Mouse (Mus musculus) embryo, embryonic 9.5 days (tissue): ENCODE data around the gene Nav2.
A peak's percentile ranks its signal among the peaks of the same experiment; 100 is the strongest.

Experiments
- DNase-seq: peaks from one replicate; pipeline ENCODE4 v3.0.0-alpha.2; 2017; ENCODE audit errors: extremely low spot score

Nav2 gene

DNA sequence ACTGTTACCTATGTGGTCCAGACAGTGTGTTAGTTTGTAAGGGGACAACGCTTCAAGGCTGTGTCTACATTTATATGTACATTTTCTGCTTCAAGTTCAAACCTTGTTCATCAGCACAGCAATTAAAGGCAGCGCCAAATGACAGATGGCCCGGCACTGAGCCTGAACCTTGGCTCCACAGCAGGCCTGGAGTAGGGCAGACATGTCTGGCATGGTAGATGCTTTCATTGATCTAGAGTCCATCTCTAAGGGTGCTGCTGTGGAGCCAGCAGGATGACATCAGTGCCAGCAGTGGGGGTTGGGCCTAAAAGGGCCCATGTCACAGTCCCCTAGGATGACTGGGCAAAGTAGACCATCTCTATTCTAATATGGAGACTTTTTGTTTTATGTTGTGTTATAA, 186.0 kb downstream of the Nav2 start:
- no peak for DNase-seq

DNA sequence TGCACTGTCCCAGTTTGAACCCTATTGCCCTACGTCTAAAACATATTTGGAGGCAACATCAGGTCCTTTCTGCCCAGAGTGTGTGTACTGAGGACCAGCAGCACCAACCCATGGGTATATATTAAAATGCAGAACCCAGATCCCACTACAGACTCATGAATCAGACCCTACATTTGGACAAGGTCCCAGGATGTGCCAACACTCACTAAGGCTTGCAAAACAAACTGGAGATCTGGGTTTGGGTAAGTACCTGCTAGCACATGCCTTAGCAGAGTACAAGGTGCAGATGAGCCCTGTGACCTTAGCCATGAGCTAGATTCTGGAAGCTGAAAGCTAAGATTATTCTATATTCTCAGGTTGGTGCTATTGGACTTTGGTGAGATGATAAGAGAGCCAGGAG, 192.8 kb downstream of the Nav2 start:
- no peak for DNase-seq

DNA sequence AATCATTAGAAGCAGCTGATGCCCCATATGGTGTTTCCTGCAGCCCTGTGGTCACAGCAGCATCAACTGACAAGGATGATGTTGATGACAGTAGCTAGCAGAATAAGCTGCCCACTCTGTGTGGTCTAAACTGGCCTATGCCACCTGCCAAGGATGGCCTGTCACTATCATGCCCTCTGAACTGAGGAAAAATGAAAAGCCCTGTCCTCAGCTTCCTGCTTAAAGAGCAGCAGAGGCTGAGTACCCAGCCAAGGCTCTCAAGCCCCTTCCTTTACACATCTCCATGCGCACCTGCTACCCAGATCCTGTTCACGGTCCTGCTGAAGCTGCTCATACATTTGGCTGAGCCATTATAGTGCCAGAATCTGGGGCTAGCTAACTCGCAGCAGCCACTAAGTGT, 193.7 kb downstream of the Nav2 start:
- DNase-seq: no peak

DNA sequence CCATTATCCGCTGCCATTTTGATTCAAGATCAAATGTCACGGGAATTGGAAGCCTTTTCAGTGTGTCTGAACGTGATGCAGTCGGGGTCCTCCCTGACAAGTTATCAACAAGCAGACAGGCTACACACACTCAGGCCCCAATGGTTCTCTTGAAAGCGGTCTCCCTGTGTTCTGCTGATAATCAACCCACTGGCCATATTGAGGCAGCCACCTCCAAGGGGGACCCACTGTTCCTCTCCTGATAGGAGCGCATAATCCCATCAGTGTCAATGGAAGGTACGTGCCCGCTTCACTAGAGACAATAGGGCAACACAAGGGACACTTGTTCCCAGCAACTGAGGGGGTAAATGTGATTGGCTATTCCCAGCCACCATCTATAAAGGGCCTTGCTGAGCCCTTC, 195.9 kb downstream of the Nav2 start:
- DNase-seq: peak; percentile 53

DNA sequence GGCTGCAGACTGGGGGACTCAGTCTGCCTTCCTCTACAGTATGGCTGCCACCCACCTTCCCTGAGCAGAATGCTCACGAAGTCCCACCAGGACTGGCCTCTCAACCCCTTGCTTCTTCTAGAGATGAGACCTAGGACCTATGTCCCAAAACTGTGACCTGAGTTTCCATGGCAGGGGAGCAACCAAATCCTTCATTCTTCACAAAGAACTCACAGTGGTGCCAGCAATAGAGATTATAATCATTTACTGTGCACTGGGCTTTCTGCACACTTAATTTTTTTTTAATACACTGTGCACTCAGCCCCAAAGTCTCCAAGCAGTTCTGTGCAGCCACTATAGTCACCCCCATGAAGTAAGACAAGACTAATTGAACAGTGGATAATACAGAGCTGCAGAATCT, 196.3 kb downstream of the Nav2 start:
- no peak for DNase-seq

DNA sequence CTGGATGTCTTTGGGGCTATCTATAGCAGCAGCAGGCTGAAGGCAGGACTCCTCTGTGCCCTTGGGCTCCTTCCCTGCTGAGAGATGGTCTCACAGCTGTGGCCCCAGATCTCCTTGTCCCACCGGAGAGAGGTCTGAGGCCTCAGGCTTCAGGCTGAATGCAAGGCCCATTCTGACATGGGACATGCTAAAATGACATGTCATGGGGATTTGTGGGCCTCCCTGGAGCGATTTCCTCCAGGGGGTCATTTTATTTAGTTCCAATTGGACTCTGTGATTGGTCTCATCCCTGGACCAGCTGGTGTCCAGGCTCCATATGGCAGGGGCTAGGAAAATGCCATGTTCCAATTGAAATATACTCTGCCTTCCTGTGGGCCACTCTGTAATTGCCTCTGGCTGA, 197.0 kb downstream of the Nav2 start:
- no peak for DNase-seq

DNA sequence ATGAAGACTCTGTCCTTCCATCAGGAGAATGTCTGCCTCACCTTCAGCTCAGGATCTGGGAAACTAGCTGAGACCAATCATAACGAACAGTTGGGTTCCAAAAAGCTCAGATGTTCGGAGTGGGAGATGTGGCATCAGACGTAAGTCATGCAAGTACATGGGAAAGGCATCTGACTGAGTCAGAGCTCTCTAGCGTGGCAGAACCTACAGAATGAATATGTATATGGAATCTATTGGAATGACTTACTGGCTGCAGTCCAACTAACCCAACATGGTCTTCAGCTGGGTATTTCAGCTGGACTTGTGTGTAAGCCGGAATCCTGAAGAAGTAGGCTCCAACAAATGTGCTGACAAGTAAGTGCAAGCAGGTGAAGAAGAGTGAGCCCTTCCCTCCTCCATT, 199.6 kb downstream of the Nav2 start:
- DNase-seq: no peak

DNA sequence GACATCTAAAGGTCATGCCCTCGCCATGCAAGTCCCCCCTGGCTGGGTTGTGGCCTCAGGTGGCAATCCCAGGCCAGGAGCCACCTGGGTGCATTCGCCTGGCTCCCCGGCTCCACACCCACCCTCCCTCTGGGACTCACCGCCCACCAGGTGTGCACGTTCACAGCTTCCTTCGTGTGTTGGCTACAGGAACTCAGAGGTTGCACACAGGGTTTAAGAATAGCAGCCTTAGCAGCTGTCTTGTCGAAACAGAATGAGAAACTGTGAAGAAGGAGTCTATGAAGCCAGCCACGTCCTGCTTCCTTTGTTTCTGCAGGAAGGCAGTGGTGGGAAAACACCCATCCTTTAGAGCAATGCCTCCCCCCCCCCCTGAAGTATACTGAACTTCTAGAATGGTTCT, 210.5 kb downstream of the Nav2 start:
- DNase-seq: no peak

DNA sequence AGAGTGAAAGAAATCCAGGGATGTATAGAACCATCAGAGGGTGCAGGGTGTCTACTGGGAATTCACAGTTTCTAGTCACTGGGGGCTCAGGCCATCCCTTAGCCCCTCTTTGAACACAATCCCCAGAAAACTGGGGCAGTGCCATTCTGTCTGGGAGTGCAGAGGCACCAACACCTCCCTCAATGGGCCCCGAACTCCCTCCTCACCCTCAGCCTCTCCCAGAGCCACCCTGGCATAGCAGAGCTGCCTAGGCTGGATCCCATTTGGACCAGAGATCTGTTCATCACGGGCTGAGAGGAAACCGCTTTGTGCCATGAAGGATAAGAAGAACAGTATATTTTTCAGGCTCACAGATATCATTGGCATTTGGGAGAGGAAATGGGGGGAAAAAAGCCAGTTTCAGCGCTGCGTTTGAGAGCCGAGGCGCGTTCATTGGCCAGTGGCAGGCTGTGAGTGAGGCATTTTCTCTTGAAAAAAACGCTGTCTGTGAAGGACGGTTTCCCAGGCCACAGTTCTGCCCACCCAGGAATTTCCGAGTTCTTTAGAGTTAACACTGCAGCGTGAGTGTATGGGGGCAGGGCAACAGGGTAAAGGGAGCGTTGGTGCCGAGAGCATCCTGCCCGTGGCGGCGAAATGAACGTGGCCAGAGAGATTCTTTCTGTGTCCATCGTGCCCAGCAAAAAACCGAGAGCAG, 211.4 kb downstream of the Nav2 start:
- peak; percentile 66 for DNase-seq

DNA sequence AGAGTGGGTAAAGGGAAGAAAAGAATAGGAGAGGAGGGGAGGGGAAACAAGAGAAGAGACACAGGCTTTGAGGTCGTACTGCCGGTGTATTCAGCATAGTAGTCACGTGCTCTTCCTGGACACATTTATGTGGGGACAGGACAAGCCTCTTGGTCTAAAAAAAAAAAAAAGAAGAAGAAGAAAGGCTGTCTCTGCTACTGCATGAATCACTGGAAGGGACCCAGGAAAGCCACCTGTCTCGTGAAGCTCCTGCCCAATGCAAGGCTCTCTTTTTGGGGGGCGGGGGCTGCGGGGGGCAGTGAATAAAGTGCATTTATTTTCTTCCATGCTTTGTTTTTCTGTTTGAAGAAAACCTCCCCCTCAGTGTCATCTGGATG, 212.0 kb downstream of the Nav2 start:
- DNase-seq: no peak

DNA sequence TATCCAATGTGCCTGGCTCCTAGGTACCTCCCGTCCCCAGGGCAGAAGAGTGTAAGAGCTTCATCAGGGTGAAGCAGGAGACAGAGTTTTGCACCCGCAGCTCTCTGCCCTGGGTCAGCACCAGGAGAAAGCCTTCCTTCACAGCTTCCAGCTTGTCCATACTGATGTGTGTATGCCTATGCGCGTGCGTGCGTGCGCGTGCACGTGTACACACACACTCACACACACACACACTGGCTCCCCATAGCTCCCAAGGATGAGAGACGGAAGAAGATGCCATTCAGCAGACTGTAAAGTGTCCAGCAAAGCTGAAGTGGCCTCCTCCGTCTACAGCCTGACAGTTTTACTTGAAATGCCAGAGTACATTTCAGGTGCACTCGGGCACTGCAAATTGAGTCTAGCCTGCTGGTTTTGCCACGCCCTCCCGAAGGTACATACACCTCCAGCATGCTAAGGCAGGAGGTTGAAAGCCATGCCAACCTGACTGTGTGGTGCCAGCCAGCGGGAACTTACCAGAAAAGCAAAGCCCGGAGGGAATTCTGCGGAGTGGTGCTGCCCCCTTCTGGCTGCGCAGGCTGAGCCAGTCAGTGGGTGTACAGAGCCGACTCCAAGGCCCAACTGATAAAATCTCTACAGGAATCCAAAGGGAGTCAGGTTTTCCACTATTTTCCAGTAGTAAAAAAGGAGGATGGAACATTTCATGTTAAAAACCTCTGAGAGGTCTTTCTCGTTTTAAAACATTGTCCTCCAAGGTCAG, 212.6 kb downstream of the Nav2 start:
- DNase-seq: peak; percentile 88

DNA sequence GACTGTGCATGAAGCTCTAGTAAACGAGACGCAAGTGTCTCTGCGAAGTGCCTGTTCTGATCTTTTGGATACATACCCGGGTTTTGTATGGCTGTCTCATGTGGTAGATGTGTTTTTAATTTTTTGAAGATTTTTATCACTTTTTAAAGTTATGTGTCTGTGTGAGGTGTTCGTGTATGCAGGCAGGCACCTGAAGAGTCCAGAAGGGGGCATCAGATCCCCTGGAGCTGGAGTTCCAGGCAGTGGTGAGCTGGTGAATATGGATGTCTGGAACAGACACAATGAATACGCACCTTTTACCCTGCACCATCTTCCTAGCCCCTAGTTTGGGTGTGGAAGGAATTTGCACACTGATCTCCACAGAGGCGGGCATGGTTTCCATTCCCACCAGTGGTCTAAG, 214.0 kb downstream of the Nav2 start:
- no peak for DNase-seq

DNA sequence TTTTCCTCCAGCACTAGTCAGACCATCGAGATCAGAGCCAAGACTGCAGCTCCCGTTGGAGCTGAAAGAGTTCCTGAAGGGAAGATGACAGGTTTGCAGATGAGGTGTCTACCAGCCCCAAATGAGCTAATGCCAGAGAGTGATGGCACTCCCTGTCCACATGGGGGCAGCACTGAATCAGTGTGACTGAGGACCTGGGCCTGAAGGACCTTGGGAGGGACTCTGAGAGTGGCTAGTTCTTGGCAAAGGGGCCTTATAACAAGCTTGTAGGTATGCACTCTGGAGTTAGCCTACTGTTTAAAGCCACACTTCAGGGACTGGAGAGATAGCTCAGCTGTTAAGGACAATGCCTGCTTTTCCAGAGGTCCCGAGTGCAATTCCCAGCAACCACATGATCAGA, 217.0 kb downstream of the Nav2 start:
- DNase-seq: peak; percentile 56

DNA sequence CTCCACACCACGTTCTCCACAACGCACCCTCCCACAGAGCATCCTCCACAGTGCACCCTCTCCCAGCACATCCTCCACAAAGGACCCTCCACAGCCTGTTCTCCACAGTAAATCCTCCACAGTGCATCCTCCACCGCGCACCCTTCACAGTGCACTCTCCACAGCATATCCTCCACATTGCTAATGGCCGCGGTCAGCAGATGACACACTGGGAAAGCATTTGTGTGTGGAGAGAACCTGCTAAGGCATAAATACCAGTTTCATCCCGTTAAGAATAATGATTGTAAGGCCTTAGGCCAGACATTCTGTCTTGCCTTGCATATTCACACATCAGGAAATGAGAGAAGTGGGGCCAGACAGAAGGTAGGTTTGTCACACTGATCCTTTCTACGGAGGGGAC, 219.7 kb downstream of the Nav2 start:
- no peak for DNase-seq

DNA sequence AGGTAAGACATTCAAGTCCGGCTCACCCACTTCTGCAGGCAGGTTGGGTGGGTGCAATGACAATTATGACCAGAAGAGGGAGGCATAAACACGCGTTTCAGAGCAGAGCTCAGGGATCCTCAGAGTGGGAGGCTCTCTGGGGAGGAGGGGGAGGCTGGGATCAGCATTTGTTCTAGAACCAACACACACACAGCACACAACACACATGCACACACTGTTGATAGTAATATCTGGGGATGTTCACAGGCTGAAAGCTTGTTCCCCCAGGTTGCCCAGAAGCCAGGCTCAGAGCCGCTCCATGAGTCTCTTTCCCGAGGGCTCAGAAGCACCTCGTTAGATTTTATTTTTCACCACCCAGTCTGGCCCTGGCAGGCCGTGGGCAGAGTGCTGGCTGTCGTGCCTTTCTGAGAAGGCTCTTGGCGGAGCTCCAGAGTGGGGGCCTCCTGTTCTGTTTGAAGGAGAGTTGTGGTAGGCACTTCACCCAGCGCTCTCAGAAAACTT, 224.4 kb downstream of the Nav2 start:
- DNase-seq: peak; percentile 74

DNA sequence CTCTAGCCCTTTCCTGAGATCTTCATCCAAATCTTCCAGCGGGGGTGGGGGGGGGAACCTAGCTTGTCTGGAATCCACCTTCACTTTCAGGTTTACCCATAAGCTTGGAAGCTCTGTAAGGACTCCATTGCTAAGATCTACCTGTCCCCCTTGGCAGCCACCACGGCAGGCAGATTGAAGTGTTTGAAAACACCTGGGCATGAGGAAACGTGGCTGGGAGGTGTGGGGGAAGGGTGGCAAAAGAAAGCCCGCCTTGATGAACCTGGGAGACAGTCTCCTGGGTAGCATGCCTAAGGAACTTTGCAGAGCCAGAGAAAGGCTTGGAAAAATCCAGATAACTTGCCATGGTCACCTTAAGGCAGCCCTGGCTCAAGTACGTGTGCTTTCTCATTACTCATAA, 225.9 kb downstream of the Nav2 start:
- DNase-seq: no peak

DNA sequence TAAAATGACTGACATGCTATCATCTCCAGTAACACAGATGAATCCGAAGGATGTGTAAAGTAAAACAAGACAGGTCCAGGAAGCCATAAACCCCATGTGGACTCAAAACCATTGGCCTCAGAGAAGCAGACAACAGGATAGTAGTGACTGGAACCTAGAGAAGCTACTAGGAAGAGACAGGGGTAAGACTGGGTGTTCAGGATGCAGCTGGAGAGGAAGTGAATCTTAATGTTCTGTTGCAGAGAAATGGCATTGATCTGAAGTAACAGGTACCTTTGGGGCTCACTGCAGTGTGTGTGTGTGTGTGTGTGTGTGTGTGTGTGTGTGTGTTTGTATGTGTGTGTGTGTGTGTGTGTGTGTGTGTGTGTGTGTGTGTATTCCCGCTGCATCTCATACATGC, 231.2 kb downstream of the Nav2 start:
- DNase-seq: no peak

DNA sequence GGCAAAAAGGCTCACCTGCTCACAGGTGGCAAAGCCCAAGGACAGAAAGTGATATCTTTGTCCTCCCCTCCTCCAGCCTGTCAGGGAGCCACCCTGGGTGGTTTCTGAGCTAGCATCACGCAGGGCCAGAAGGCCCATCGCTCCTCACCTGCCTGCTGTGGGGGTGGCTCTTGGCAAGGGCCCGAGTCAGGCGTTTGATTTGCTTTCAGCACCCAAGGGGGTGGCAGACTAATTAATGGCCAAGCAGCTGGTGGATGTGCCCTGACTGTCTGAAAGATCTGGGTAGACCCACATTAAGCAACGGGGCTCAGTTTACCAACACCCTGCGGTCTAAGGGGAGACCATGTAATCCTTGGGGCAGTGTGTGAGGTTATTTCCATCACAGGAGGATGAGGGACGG, 235.4 kb downstream of the Nav2 start:
- no peak for DNase-seq

DNA sequence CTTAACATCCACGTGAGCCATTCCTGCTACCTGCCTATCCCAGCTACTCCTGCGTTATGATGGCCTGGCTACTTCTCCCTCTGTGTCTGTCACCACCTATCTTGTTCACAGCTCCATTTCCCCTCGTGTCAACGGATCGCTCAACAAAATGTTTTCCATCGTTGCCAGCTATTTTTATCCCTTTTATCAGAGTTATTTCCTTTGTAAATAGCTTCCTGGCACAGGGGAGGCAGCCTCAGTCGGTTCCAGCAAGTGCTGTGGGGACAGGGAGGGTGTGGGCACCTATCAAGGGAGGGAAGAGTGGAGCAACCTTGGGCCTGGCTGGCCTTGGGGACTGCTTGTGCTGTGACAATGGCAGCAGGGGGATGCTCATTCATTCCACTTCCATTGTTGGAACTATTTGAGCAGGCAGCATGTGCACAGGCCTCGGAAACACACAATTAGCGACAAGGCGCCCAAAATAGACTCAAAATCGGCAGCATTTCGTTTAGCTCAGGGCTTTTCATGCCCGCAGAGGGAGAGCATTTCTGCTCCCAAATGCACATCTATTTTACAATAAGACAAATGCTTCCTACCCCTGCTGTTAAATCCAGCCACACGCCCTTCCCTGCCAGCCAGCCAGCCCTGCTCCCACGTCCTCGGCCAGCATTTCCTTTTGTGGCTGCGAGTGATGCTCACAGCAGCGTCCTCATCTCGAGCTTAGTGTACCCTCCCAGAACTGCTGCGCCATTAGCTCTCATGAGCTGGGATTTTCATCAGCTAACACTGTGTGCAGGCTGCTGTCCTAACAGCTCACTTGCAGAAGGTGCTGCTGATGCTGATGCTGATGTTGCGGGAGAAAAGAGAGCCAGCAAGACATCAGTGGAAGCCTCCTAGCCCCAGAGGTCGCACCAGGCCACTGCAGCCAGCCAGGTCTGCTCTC, 237.5 kb downstream of the Nav2 start:
- no peak for DNase-seq

DNA sequence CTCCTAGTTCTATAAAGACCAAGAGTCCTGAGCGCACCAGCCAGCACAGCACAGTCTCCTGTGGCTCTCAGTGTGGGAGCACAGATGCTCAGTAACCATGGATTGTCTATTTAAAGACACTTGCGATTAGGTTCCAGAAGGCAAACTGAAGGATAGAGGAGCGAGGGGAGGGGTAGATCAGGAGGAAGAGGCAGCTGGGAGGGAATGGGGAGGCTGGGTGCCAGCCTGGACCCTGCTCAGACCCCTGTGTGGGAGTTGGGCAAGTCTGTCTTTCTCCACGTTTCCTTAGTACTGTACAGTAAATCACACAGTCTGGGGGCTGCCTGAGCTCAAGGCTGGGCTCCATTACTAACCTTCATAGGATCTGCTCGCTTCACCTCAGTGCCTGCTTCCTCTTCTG, 243.8 kb downstream of the Nav2 start:
- no peak for DNase-seq

DNA sequence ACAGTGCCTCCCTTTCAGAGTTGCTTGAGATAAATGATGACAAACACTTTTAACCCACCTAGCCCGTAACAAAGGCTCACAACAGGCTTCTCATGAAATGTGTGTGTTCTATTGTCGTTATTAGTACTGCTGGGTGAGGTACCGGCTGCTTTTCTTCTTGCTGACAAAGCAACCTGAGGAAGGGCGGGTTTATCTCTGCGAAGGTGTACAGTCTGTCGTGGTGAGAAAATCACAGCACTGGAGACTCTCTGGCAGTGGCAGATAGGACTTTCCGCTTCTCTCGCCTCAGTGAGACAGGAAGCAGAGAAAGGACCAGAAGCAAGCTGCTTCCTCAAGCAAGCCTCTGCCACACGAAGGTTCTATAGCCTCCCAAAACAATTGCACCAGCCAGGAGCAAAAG, 244.2 kb downstream of the Nav2 start:
- no peak for DNase-seq

DNA sequence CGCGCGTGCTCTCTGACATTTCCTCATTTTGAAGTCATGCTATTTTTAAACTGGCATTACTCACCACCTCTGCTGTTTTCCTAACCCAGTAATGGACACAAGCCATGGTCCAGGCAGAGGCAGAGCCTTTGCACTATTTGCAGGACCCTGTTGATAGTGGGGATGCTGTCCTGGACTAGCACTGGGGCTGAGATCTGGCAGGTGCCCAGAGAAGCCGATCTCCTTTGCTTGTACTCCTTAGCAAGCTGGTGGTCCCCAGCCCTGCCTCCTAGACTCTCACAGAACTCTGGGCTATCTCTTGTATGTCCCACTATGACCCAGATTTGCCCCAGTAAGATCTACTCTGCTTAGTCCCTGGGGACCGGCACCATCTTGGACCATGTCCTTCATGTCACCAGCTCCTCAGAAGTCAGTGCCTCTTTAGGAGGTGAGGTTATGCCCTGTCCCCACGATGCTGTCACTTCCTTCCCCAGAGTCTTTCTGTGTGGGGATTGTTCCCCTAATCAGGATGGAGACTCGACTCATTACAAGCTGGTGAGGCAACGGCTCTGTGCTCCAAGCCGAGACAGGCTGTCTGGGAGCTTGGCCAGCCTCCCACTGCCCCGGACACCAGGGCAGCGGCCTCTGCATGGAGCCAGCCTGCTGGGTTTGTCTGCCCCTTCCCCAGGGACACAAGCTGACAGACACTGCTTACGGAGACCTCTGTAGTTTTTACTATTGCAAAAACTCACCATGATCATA, 250.3 kb downstream of the Nav2 start:
- DNase-seq: no peak
